Mouse (Mus musculus) CH12.LX (cell line): ENCODE measurements around the gene St8sia1. TPM values are rescaled to one million over a fixed set of nuclear protein-coding genes. Genes with fewer than 3 reads are reported as not detected.

Experiments used
- DNase-seq: peaks from one replicate; pipeline ENCODE4 v3.0.0-alpha.2; 2013; ENCODE audit errors: extremely low read depth
- H3K27ac ChIP-seq: 2 replicates; pipeline ENCODE4 v1.5.1; 2012; ENCODE audit warnings: low read depth, mild to moderate bottlenecking, control low read depth, moderate library complexity; ENCODE audit not compliant: insufficient read depth
- H3K27me3 ChIP-seq: replicated peaks from 2 replicates; pipeline ENCODE3; 2012; ENCODE audit warnings: inconsistent platforms
- H3K36me3 ChIP-seq, 2 experiments: replicated peaks in 1 of 2; 2 replicates each; pipeline versions ENCODE3 to v1.6.1; 2012; ENCODE audit warnings: inconsistent platforms in 1 of 2, low read length in 1 of 2, mild to moderate bottlenecking in 1 of 2, mixed read lengths in 1 of 2, moderate library complexity in 1 of 2; ENCODE audit not compliant: control insufficient read depth in 1 of 2, insufficient read depth in 1 of 2
- H3K4me1 ChIP-seq, 2 experiments: 2 replicates each; pipeline ENCODE4 v1.6.1; 2012; ENCODE audit warnings: inconsistent platforms in 1 of 2, moderate library complexity in 1 of 2; ENCODE audit not compliant: insufficient read depth in 2 of 2, control insufficient read depth in 1 of 2
- H3K4me2 ChIP-seq: 2 replicates; pipeline ENCODE4 v1.6.1; 2012; ENCODE audit warnings: low read depth, mild to moderate bottlenecking, control low read depth; ENCODE audit not compliant: poor library complexity, insufficient read depth, severe bottlenecking
- H3K4me3 ChIP-seq, 3 experiments: fragments of 150-350 bp in 1 of 3; sonication (generic) in 1 of 3; replicated peaks in 1 of 3; 2 replicates each; pipeline versions ENCODE3 to v1.5.1; 2011 to 2012; ENCODE audit warnings: low read depth in 2 of 3, low read length in 2 of 3, mild to moderate bottlenecking in 2 of 3, moderate library complexity in 2 of 3, control low read depth in 1 of 3, improper control_type of control experiment in 1 of 3, inconsistent platforms in 1 of 3, mixed read lengths in 1 of 3; ENCODE audit not compliant: poor library complexity in 1 of 3
- H3K79me2 ChIP-seq: replicated peaks from 2 replicates; pipeline ENCODE4 v1.6.1; 2012; ENCODE audit warnings: mild to moderate bottlenecking, moderate library complexity; ENCODE audit not compliant: control insufficient read depth, poor library complexity, insufficient read depth, severe bottlenecking; ENCODE audit errors: extremely low read depth
- H3K9ac ChIP-seq: 2 replicates; pipeline ENCODE4 v1.6.1; 2012; ENCODE audit warnings: low read depth, mild to moderate bottlenecking, control low read depth, moderate library complexity; ENCODE audit not compliant: insufficient read depth
- H3K9me3 ChIP-seq: replicated peaks from 2 replicates; pipeline ENCODE3; 2012; ENCODE audit warnings: low read length, inconsistent platforms, mixed read lengths
- BHLHE40 ChIP-seq: IDR thresholded peaks from 2 replicates; pipeline ENCODE4 v1.6.1; 2011; ENCODE audit warnings: mild to moderate bottlenecking, low read depth, low read length, improper control_type of control experiment
- CHD1 ChIP-seq: IDR thresholded peaks from 2 replicates; pipeline ENCODE4 v1.6.1; 2012; ENCODE audit warnings: low read depth, low read length, improper control_type of control experiment, inconsistent platforms
- CHD2 ChIP-seq: IDR thresholded peaks from 2 replicates; pipeline ENCODE4 v1.6.1; 2011; ENCODE audit warnings: low read length, improper control_type of control experiment
- EP300 ChIP-seq: IDR thresholded peaks from 2 replicates; pipeline ENCODE4 v1.6.1; 2011; ENCODE audit warnings: low read length, improper control_type of control experiment
- ETS1 ChIP-seq: conservative IDR thresholded peaks from 2 replicates; pipeline ENCODE4 v1.6.1; 2012; ENCODE audit warnings: low read depth, mild to moderate bottlenecking, inconsistent platforms, low read length, improper control_type of control experiment, moderate library complexity
- HCFC1 ChIP-seq: IDR thresholded peaks from 2 replicates; pipeline ENCODE4 v1.6.1; 2012; ENCODE audit warnings: low read depth, mild to moderate bottlenecking, inconsistent platforms, low read length, improper control_type of control experiment
- IRF4 ChIP-seq: IDR thresholded peaks from 2 replicates; pipeline ENCODE4 v1.6.1; 2014; ENCODE audit warnings: low read depth, mild to moderate bottlenecking, inconsistent platforms, low read length, improper control_type of control experiment
- JUN ChIP-seq: IDR thresholded peaks from 2 replicates; pipeline ENCODE4 v1.6.1; 2011; ENCODE audit warnings: low read depth, mild to moderate bottlenecking, low read length, improper control_type of control experiment, moderate library complexity; ENCODE audit not compliant: insufficient read depth
- JUND ChIP-seq: conservative IDR thresholded peaks from 2 replicates; pipeline ENCODE4 v1.6.1; 2011; ENCODE audit warnings: low read depth, low read length, improper control_type of control experiment
- MAX ChIP-seq: IDR thresholded peaks from 2 replicates; pipeline ENCODE4 v1.6.1; 2011; ENCODE audit warnings: low read length, improper control_type of control experiment
- MEF2A ChIP-seq: IDR thresholded peaks from 2 replicates; pipeline ENCODE4 v1.6.1; 2014; ENCODE audit warnings: low read depth, mild to moderate bottlenecking, inconsistent platforms, low read length, improper control_type of control experiment, borderline replicate concordance
- NELFE ChIP-seq: IDR thresholded peaks from 2 replicates; pipeline ENCODE4 v1.6.1; 2011; ENCODE audit warnings: low read depth, low read length, improper control_type of control experiment
- NRF1 ChIP-seq: IDR thresholded peaks from 2 replicates; pipeline ENCODE4 v1.6.1; 2014; ENCODE audit warnings: low read depth, mild to moderate bottlenecking, inconsistent platforms, low read length, improper control_type of control experiment, moderate library complexity
- PAX5 ChIP-seq: IDR thresholded peaks from 2 replicates; pipeline ENCODE4 v1.6.1; 2012; ENCODE audit warnings: low read length, inconsistent platforms, mixed read lengths
- POLR2A ChIP-seq: IDR thresholded peaks from 2 replicates; pipeline ENCODE4 v1.6.1; 2011; ENCODE audit warnings: low read depth, mild to moderate bottlenecking, improper control_type of control experiment, low read length
- RCOR1 ChIP-seq: conservative IDR thresholded peaks from 2 replicates; pipeline ENCODE4 v1.6.1; 2012; ENCODE audit warnings: low read depth, mild to moderate bottlenecking, inconsistent platforms, low read length, improper control_type of control experiment
- SIN3A ChIP-seq: IDR thresholded peaks from 2 replicates; pipeline ENCODE4 v1.6.1; 2012; ENCODE audit warnings: low read length, improper control_type of control experiment, inconsistent platforms
- SMC3 ChIP-seq: IDR thresholded peaks from 2 replicates; pipeline ENCODE4 v1.6.1; 2011; ENCODE audit warnings: low read depth, low read length, improper control_type of control experiment
- TBP ChIP-seq: conservative IDR thresholded peaks from 2 replicates; pipeline ENCODE4 v1.6.1; 2011; ENCODE audit warnings: low read depth, low read length, improper control_type of control experiment
- USF1 ChIP-seq: IDR thresholded peaks from 2 replicates; pipeline ENCODE4 v1.6.1; 2014; ENCODE audit warnings: low read depth, mild to moderate bottlenecking, inconsistent platforms, low read length, improper control_type of control experiment
- USF2 ChIP-seq: conservative IDR thresholded peaks from 2 replicates; pipeline ENCODE4 v1.6.1; 2011; ENCODE audit warnings: low read depth, low read length, improper control_type of control experiment
- ZC3H11A ChIP-seq: IDR thresholded peaks from 2 replicates; pipeline ENCODE4 v1.6.1; 2012; ENCODE audit warnings: low read depth, mild to moderate bottlenecking, inconsistent platforms, low read length, improper control_type of control experiment
- ZNF384 ChIP-seq: IDR thresholded peaks from 2 replicates; pipeline ENCODE4 v1.6.1; 2012; ENCODE audit warnings: low read depth, low read length, improper control_type of control experiment, inconsistent platforms
- dilution Hi-C: fragments of 300-500 bp; cut with MboI; formaldehyde crosslinking; loops from 2 replicates; pipeline ENCODE4 v1.14.3; 2020; ENCODE audit warnings: low sequenced_read_pairs; ENCODE audit not compliant: extremely low pct_unique_long_range_greater_than_20kb, extremely low pct_ligation_motif_present
- in situ Hi-C: fragments of 300-500 bp; cut with MboI; formaldehyde crosslinking; loops from 3 replicates; pipeline ENCODE4 v1.14.3; 2019; ENCODE audit warnings: low sequenced_read_pairs, low pct_ligation_motif_present, low pct_unique_long_range_greater_than_20kb, mixed read lengths
- polyA plus RNA-seq: library from polyadenylated mRNA; unstranded; fragments of >175 nt; gene quantifications from 2 replicates; pipeline ENCODE4 v1.2.1, GENCODE M21; 2012; ENCODE audit warnings: low read depth; ENCODE audit not compliant: insufficient read length
- total RNA-seq, 2 experiments: library from RNA; depleted of rRNA; stranded (reverse); fragments of 300-350 nt in 1 of 2; fragments of >200 nt in 1 of 2; gene quantifications; 2 replicates each; pipeline ENCODE4 v1.2.3; 2012 to 2014

St8sia1 gene
- total and polyA plus RNA-seq, 3 experiments, result 0.13 to 0.51 (median 0.20) TPM

GRCm38 (mm10) chr6:142785343-142785742, 178.9 kb downstream of the St8sia1 start (continued):
- TF ChIP-seq NRF1, result no peak
- no peak for TF ChIP-seq USF1
- TF ChIP-seq TBP, result no peak
- no peak for TF ChIP-seq ZNF384
- TF ChIP-seq, all 38 proteins: peak for 5

- Histone ChIP-seq H3K4me1 (peaks cover 3 to 18% of the 10 kb centered on the region in 2 experiments; a peak in 2 of 4 replicates), H3K9ac (no peak overlapping the region)
- in situ Hi-C loops, result no loop called here
Observed at GRCm38 (mm10) chr6:142781286-142781685, 183.0 kb downstream of the St8sia1 start.

DNA sequence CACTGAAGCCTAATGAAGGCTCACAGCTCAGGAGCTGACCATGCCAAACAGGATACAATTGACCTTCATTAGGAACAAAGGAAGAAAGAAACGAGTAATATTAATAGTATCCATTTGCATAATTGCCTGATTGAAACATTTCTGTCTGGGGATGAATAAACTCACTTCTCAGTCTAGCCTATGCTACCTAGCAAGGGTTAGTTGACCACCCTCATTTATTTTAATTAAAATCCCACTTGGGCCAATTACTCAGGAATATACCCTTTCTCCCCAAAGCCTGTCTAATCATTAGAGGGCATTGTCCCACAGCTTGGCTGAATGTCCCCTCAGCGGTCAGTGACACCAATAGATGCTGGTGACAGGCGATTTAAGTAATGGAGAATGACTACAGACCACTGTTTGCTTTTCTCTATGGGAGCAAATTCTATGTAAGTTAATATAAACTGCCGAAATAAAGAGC, 183.6 kb downstream of the St8sia1 start:
- TF ChIP-seq TBP (no peak), ZNF384 (no peak), ZC3H11A (no peak), SMC3 (no peak), USF2 (no peak), CHD2 (no peak), EP300 (no peak), BHLHE40 (no peak), MEF2A (no peak), SIN3A (no peak), POLR2A (no peak), RCOR1 (no peak), JUND (no peak), NELFE (no peak), PAX5 (no peak), HCFC1 (no peak), ETS1 (no peak), IRF4 (no peak)
- in situ Hi-C loops, result no loop called here
- Histone ChIP-seq H3K36me3 (peaks cover 4 to 15% of the 10 kb centered on the region in 2 experiments), H3K9ac (no peak overlapping the region), H3K4me3 (no peak overlapping the region), H3K4me1 (peaks cover 3 to 18% of the 10 kb centered on the region in 2 experiments; a peak in 2 of 4 replicates), H3K27me3 (no peaks in the 10 kb centered on the region), H3K4me2 (no peak overlapping the region), H3K9me3 (no peaks in the 10 kb centered on the region), H3K27ac (no peak overlapping the region), H3K79me2 (no peaks in the 10 kb centered on the region)
- dilution Hi-C loops, result no loop called here
- no peak for DNase-seq

More at GRCm38 (mm10) chr6:142781286-142781685, 183.0 kb downstream of the St8sia1 start:
- no peak for DNase-seq
- H3K4me2 ChIP-seq, result no peak overlapping the region
- TF ChIP-seq NELFE (no peak), MAX (no peak), CHD1 (no peak), SMC3 (no peak), MEF2A (no peak), JUN (no peak), RCOR1 (no peak)
- H3K36me3 ChIP-seq, result peaks cover 0 to 8% of the 10 kb centered on the region in 2 experiments
- dilution Hi-C loops, result no loop called here
- H3K9me3 ChIP-seq, result no peaks in the 10 kb centered on the region
- H3K4me3 ChIP-seq, result no peak overlapping the region
- no peaks in the 10 kb centered on the region for H3K79me2 ChIP-seq
- no peaks in the 10 kb centered on the region for H3K27me3 ChIP-seq
- H3K27ac ChIP-seq, result no peak overlapping the region
